Mouse (Mus musculus): Measurements from ENCODE around the gene Olfr312. TPM values are rescaled to one million over a fixed set of nuclear protein-coding genes. Genes with fewer than 3 reads are reported as not detected.

Olfr312 gene
- total and polyA plus RNA-seq, 3 experiments: not detected

GRCm38 (mm10) chr11:58867954-58868330, 38.9 kb downstream of the Olfr312 start:
- TF ChIP-seq EP300 (IDR thresholded peaks at IDR 0.05; ENCODE audit: insufficient read depth, low read depth, low read length): no peak
- no peak for TF ChIP-seq CTCF (IDR thresholded peaks at IDR 0.05)
- TF ChIP-seq POLR2A (IDR thresholded peaks at IDR 0.05; ENCODE audit: insufficient read depth, low read depth, low read length): no peak
- no peaks in the 10 kb centered on the region for H3K27me3 ChIP-seq (ENCODE audit: control insufficient read depth, insufficient read depth, low read length)
- no peak for DNase-seq
- no peak overlapping the region for H3K4me3 ChIP-seq
- H3K27ac ChIP-seq: no peak overlapping the region
- H3K9ac ChIP-seq (ENCODE audit: low read depth, low read length): no peak overlapping the region
- intact Hi-C loops (cut with DNase I): no loop called here
- no peaks in the 10 kb centered on the region; the same call in 1 of the 2 replicates for H3K4me1 ChIP-seq (ENCODE audit: control insufficient read depth, insufficient read depth, low read length)
- 82% methylated on average over 6 of the region's 6 CpGs for WGBS
- no peaks in the 10 kb centered on the region for H3K36me3 ChIP-seq (ENCODE audit: control insufficient read depth, insufficient read depth, low read length)
- H3K79me2 ChIP-seq (replicated peaks; ENCODE audit: control insufficient read depth, insufficient read depth, low read length): no peaks in the 10 kb centered on the region

DNA sequence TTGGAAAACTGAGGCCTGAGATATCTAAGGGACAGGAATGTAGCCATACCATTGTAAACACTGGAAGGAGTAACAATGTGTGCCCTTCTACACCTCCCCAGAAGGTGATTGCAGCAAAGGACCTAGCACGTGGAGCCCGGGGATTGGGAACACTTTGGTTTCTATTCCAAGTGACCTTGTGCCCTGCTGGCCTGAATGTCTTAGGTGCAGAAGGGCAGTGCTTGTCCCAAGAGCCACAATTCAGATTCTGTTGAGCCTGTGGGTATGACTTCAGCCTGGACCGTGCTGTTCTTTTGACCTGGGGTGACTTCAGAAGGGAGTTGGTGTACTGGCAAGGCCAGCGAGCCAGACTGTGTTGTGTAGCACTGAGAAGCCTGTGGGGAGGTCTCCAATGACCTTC, 41.9 kb downstream of the Olfr312 start:
- intact Hi-C loops (cut with DNase I): no loop called here
- no peak overlapping the region for H3K4me3 ChIP-seq
- no peak overlapping the region for H3K9ac ChIP-seq (ENCODE audit: low read depth, low read length)
- no peak for TF ChIP-seq POLR2A (IDR thresholded peaks at IDR 0.05; ENCODE audit: insufficient read depth, low read depth, low read length)
- TF ChIP-seq CTCF (IDR thresholded peaks at IDR 0.05): no peak
- TF ChIP-seq EP300 (IDR thresholded peaks at IDR 0.05; ENCODE audit: insufficient read depth, low read depth, low read length): no peak
- no peaks in the 10 kb centered on the region for H3K27me3 ChIP-seq (ENCODE audit: control insufficient read depth, insufficient read depth, low read length)
- H3K4me1 ChIP-seq (ENCODE audit: control insufficient read depth, insufficient read depth, low read length): no peaks in the 10 kb centered on the region; the same call in 1 of the 2 replicates
- H3K79me2 ChIP-seq (replicated peaks; ENCODE audit: control insufficient read depth, insufficient read depth, low read length): no peaks in the 10 kb centered on the region
- no peak overlapping the region for H3K27ac ChIP-seq
- 67% methylated on average over 4 of the region's 4 CpGs for WGBS
- no peaks in the 10 kb centered on the region for H3K36me3 ChIP-seq (ENCODE audit: control insufficient read depth, insufficient read depth, low read length)
- no peak for DNase-seq

GRCm38 (mm10) chr11:58883756-58884155, 54.7 kb downstream of the Olfr312 start:
- intact Hi-C loops (cut with DNase I): no loop called here
- H3K4me3 ChIP-seq: no peak overlapping the region

More at GRCm38 (mm10) chr11:58883756-58884155, 54.7 kb downstream of the Olfr312 start:
- WGBS: 76% methylated on average over 8 of the region's 8 CpGs
- Histone ChIP-seq H3K27me3 (ENCODE audit: control insufficient read depth, insufficient read depth, low read length) (no peaks in the 10 kb centered on the region), H3K9ac (ENCODE audit: low read depth, low read length) (no peak overlapping the region), H3K27ac (no peak overlapping the region), H3K4me1 (ENCODE audit: control insufficient read depth, insufficient read depth, low read length) (no peaks in the 10 kb centered on the region), H3K79me2 (replicated peaks; ENCODE audit: control insufficient read depth, insufficient read depth, low read length) (no peaks in the 10 kb centered on the region), H3K36me3 (ENCODE audit: control insufficient read depth, insufficient read depth, low read length) (no peaks in the 10 kb centered on the region)
- no peak for DNase-seq
- no peak for TF ChIP-seq POLR2A (IDR thresholded peaks at IDR 0.05; ENCODE audit: insufficient read depth, low read depth, low read length)
- TF ChIP-seq EP300 (IDR thresholded peaks at IDR 0.05; ENCODE audit: insufficient read depth, low read depth, low read length): no peak
- no peak for TF ChIP-seq CTCF (IDR thresholded peaks at IDR 0.05)

Other genes starting within 250 kb of the Olfr312 start
- not detected for gene Olfr324, start 234.1 kb upstream of the Olfr312 start, total RNA-seq (2021)
- gene Olfr324, start 234.1 kb upstream of the Olfr312 start, polyA plus RNA-seq (2012; rRNA removed): not detected in 2 replicates
- 10 to 100 TPM in 1 of 2 experiments, 1 to 10 TPM in 1; 7.6 to 11.4 TPM for gene 2210407C18Rik, start 213.2 kb upstream of the Olfr312 start, total RNA-seq (2021)
- 1.5 and 3.6 TPM in 2 replicates for gene 2210407C18Rik, start 213.2 kb upstream of the Olfr312 start, polyA plus RNA-seq (2012; rRNA removed)
- not detected for gene Olfr323, start 198.7 kb upstream of the Olfr312 start, total RNA-seq (2021)
- not detected in 2 replicates for gene Olfr323, start 198.7 kb upstream of the Olfr312 start, polyA plus RNA-seq (2012; rRNA removed)
- gene Trim58, start 188.8 kb upstream of the Olfr312 start, total RNA-seq (2021): under 1 TPM in 1 of 2 experiments, not detected in 1; 0.20 TPM
- 0.06 TPM in 1 of 2 replicates, not detected in the other for gene Trim58, start 188.8 kb upstream of the Olfr312 start, polyA plus RNA-seq (2012; rRNA removed)
- not detected for gene Olfr322, start 170.5 kb upstream of the Olfr312 start, total RNA-seq (2021)
- not detected in 2 replicates for gene Olfr322, start 170.5 kb upstream of the Olfr312 start, polyA plus RNA-seq (2012; rRNA removed)
- not detected for gene Olfr320, start 148.1 kb upstream of the Olfr312 start, total RNA-seq (2021)
- gene Olfr320, start 148.1 kb upstream of the Olfr312 start, polyA plus RNA-seq (2012; rRNA removed): not detected in 2 replicates
- not detected for gene Olfr319, start 130.1 kb upstream of the Olfr312 start, total RNA-seq (2021)
- not detected in 2 replicates for gene Olfr319, start 130.1 kb upstream of the Olfr312 start, polyA plus RNA-seq (2012; rRNA removed)
- not detected for gene Olfr318, start 105.2 kb upstream of the Olfr312 start, total RNA-seq (2021)
- gene Olfr318, start 105.2 kb upstream of the Olfr312 start, polyA plus RNA-seq (2012; rRNA removed): not detected in 2 replicates
- gene Olfr317, start 90.0 kb upstream of the Olfr312 start, total RNA-seq (2021): not detected
- not detected in 2 replicates for gene Olfr317, start 90.0 kb upstream of the Olfr312 start, polyA plus RNA-seq (2012; rRNA removed)
- gene Olfr316, start 76.5 kb upstream of the Olfr312 start, total RNA-seq (2021): not detected
- not detected in 2 replicates for gene Olfr316, start 76.5 kb upstream of the Olfr312 start, polyA plus RNA-seq (2012; rRNA removed)
- not detected for gene Olfr315, start 56.0 kb upstream of the Olfr312 start, total RNA-seq (2021)
- gene Olfr315, start 56.0 kb upstream of the Olfr312 start, polyA plus RNA-seq (2012; rRNA removed): not detected in 2 replicates
- gene Olfr314, start 46.3 kb upstream of the Olfr312 start, total RNA-seq (2021): not detected
- gene Olfr314, start 46.3 kb upstream of the Olfr312 start, polyA plus RNA-seq (2012; rRNA removed): not detected in 2 replicates
- not detected for gene Fam183b, start 27.3 kb upstream of the Olfr312 start, total RNA-seq (2021)
- gene Fam183b, start 27.3 kb upstream of the Olfr312 start, polyA plus RNA-seq (2012; rRNA removed): 0.76 and 0.78 TPM in 2 replicates
- not detected for gene Olfr313, start 14.2 kb upstream of the Olfr312 start, total RNA-seq (2021)
- gene Olfr313, start 14.2 kb upstream of the Olfr312 start, polyA plus RNA-seq (2012; rRNA removed): not detected in 2 replicates
- gene Olfr311, start 10.0 kb downstream of the Olfr312 start, total RNA-seq (2021): not detected
- not detected in 2 replicates for gene Olfr311, start 10.0 kb downstream of the Olfr312 start, polyA plus RNA-seq (2012; rRNA removed)
- 1 to 10 TPM in 1 of 2 experiments, under 1 TPM in 1; 0.77 to 1.3 TPM for gene Gm12258, start 17.9 kb downstream of the Olfr312 start, total RNA-seq (2021)
- 1.3 and 2.8 TPM in 2 replicates for gene Gm12258, start 17.9 kb downstream of the Olfr312 start, polyA plus RNA-seq (2012; rRNA removed)
- gene 2810021J22Rik, start 38.0 kb downstream of the Olfr312 start, total RNA-seq (2021): 1 to 10 TPM; 2.1 TPM
- gene 2810021J22Rik, start 38.0 kb downstream of the Olfr312 start, polyA plus RNA-seq (2012; rRNA removed): 3.1 TPM in 2 replicates
- 1 to 10 TPM; 2.9 to 3.7 TPM for gene Zfp39, start 75.0 kb downstream of the Olfr312 start, total RNA-seq (2021)
- gene Zfp39, start 75.0 kb downstream of the Olfr312 start, polyA plus RNA-seq (2012; rRNA removed): 0.88 and 1.2 TPM in 2 replicates
- not detected for gene Btnl10, start 88.7 kb downstream of the Olfr312 start, total RNA-seq (2021)
- gene Btnl10, start 88.7 kb downstream of the Olfr312 start, polyA plus RNA-seq (2012; rRNA removed): 0.04 and 0.09 TPM in 2 replicates
- 100 to 1,000 TPM; 164 to 177 TPM for gene Rnf187, start 109.7 kb downstream of the Olfr312 start, total RNA-seq (2021)
- gene Rnf187, start 109.7 kb downstream of the Olfr312 start, polyA plus RNA-seq (2012; rRNA removed): 182 and 190 TPM in 2 replicates
- gene Hist3h2ba, start 119.7 kb downstream of the Olfr312 start, total RNA-seq (2021): 1 to 10 TPM in 1 of 2 experiments, under 1 TPM in 1; 0.81 to 1.1 TPM
- gene Hist3h2ba, start 119.7 kb downstream of the Olfr312 start, polyA plus RNA-seq (2012; rRNA removed): 0.67 and 1.5 TPM in 2 replicates
- 10 to 100 TPM; 13.6 to 14.0 TPM for gene Hist3h2a, start 125.4 kb downstream of the Olfr312 start, total RNA-seq (2021)
- 12.6 and 15.4 TPM in 2 replicates for gene Hist3h2a, start 125.4 kb downstream of the Olfr312 start, polyA plus RNA-seq (2012; rRNA removed)
- under 1 TPM in 1 of 2 experiments, not detected in 1; 0.07 TPM for gene Trim17, start 125.4 kb downstream of the Olfr312 start, total RNA-seq (2021)
- gene Trim17, start 125.4 kb downstream of the Olfr312 start, polyA plus RNA-seq (2012; rRNA removed): 0.20 and 0.37 TPM in 2 replicates
- 10 to 100 TPM; 11.9 to 14.0 TPM for gene Trim11, start 148.9 kb downstream of the Olfr312 start, total RNA-seq (2021)
- 14.3 and 19.4 TPM in 2 replicates for gene Trim11, start 148.9 kb downstream of the Olfr312 start, polyA plus RNA-seq (2012; rRNA removed)